Mouse (Mus musculus): ENCODE data around the gene Prickle1.
A peak's percentile ranks its signal among the peaks of the same experiment; 100 is the strongest.

Prickle1 gene

GRCm38 (mm10) chr15:93595746-93596145, at the start of gene Prickle1:
TSS of gene Prickle1 (minus strand) at chr15:93595891.
- peak; percentile 81 to 88 for DNase-seq (ENCODE audit: low spot score in 2 of 2)

DNA sequence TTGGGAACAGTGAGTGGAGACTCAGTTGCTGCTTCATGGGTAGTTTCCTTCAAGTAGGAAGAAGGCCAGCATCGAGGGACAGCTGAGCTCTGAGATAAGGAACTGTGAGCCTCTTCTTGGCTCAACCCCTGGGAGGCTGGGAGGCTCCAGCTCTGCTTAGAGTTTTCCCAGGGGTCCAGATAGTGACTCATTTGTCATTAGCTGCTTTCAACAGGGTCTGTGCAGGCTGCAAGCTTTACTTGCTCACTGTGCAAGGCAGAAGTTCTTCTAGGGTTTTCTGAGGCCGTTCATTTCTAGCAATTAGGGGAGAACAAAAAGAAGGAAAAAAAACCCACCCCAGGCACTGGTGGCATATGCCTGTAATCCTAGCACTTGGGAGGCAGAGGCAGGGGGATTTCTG, 44.5 kb upstream of the Prickle1 start:
- peak; percentile 17 to 32 for DNase-seq (ENCODE audit: low spot score in 2 of 2)

DNA sequence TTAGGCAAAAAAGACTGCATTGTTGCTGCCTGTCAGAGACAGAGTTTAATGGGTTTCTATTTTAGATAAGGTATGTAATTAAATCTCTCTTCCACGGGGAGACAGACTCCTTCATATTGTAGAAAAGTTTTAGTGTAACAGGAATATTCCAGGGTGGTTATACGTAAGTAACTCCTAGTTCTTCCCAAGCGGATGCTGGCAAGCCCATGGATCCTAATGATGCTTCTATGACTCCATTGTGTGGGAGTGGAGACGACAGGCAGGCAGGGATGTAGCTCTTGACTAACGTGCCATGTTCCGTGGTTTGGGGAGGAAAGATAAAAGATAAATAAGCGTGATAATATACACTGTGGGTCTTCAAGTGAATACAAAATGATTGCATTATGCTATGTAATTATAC, 41.3 kb upstream of the Prickle1 start:
- DNase-seq (ENCODE audit: low spot score in 2 of 2), result no peak

DNA sequence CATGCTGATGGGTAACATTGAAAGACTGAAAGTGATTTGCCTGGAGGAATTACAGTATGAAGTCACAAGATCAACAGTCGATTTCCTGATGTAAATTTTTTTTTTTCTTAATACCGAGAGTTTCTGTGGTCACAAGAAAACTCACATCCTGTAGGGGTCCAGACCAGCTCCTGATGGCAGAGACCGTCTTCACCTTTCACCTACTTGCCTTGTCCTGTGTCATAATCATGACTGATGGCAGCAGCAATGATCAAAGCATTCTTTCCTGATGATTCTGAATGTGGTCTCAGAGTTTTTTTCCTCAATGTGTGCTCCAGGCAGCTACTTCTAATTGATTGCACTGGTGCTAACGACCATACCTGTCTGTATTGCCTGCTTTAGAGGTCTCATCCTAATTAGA, 39.9 kb upstream of the Prickle1 start:
- DNase-seq (ENCODE audit: low spot score in 2 of 2), result no peak

GRCm38 (mm10) chr15:93634536-93634935, 38.8 kb upstream of the Prickle1 start:
- DNase-seq (ENCODE audit: low spot score in 2 of 2), result no peak

DNA sequence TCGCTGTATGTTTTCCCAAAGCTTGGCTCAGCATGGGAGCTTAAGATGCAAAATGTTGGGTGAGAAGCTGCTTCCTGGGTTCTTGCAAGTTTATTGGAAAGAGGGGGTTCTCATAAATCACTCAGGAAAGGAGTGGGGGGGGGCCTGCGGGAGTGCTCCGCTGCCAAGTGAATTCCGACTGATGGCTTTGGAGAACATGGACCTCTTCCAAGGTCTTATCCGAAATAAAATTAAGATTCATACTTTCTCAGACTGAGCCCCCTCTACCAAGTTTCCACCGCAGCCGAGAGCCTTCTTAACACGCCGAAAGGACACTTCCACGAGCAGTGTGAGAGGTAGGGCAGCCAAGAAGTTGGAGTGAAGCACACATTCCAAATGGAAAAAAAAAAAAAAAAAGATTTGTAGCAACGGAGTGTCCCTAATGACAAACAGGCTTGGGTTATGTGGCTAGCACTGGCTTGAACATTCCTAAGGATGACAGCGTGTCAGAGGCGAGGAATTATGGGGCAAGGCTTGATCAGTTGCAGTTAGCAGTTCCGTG, 34.4 kb upstream of the Prickle1 start:
- no peak for DNase-seq (ENCODE audit: low spot score in 2 of 2)

DNA sequence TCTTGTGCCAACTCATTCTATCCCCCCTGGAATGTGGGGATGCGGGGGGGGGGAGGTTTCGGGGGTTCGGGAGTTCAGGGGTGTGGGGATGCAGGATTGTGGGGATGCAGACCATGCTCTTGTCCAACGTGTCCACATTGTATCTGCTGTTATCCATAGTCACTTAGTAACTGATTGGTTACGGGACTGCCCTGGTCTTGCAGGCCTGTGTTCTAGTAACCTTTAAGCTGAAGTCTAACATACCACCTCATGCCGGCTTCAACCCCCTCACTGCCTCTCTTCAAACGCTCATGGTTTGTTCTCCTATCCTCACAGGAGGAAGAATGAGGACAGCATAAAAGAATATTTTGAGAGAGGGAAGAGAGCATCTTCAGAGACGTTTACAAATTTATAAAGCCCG, 33.5 kb upstream of the Prickle1 start:
- DNase-seq (ENCODE audit: low spot score in 2 of 2), result no peak

DNA sequence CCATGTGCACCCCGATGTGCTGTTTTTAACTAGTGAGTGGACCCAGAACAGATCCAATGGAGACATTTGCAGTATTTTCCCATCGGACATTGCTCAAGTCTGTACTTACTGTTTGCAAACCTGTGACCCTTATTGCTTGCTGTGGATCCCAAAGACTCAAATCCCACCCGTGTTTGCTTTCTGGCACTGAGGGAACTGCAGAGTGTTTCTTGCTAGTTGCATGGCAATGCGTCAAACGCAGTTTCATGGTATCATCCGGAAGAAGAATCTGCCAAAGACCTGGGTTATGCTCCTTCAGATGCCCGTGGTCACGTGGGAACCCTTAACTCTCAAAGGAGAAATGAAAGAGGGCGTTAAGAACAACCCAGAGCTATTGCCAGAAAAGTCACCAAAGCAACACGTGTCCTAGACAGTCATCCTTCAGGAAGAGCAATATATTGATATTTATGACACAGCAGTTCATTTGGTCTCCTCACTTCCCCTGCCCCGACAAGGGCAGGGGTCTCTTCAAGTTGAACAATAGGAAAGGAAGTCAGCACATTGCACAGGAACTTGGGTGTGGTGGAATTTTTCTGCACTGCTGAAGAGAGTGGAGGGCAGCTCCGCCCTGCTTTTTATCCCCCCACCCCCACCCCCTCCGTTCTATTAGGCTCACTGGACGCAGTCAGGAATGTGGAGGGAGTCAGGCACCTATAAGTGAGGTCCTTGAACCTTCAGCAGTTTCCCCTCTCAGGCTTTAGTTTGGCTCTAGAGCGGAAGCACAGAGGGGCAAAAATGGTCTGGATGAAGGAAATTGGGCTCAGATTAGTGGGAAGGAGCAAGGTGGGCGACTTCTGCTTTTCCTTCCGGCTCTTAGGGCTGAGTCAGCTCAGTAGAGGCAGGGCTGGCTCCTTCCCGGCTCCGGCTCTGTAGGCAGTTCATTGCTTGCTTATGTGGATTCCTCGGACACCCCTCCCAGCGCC, 32.4 kb upstream of the Prickle1 start:
- no peak for DNase-seq (ENCODE audit: low spot score in 2 of 2)

DNA sequence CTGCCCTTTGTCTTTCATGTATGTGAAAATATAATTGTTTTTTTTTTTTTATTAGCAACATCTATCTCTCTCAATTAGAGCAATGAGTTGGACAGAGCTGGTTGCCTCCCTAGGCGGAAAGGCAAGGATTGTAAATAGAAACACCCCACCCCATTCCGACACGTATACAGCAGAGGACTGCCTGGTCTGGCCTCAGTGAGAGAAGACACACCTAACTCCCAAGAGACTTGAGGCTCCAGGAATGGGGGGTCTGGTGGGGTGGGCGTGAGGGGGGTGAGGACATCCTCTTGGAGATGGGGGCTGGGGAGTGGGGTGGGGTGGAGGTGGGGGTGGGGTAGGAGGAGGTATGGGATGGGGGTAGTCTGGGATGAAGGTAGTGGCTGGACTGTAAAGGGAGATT, 23.9 kb upstream of the Prickle1 start:
- DNase-seq (ENCODE audit: low spot score in 2 of 2), result no peak

GRCm38 (mm10) chr15:93618442-93619150, 22.9 kb upstream of the Prickle1 start:
- DNase-seq (ENCODE audit: low spot score in 2 of 2), result no peak

DNA sequence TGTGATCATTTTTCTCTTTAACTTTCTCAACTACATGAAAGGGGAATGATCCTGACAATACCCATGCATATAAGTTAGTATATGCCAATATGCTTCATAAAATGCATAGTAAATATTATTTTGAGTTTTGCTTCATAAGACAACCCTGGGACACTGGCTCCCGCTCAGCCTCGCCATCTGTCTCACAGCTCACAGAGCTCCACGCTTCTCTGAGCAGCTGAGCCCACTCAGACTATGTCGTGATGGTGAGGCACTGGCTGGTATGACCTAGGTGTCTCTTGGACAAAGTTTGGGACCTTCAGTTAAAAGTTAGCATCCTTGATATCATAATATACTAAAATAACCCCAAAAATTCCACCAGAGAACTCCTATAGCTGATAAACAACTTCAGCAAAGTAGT, 20.6 kb upstream of the Prickle1 start:
- DNase-seq (ENCODE audit: low spot score in 2 of 2), result no peak

DNA sequence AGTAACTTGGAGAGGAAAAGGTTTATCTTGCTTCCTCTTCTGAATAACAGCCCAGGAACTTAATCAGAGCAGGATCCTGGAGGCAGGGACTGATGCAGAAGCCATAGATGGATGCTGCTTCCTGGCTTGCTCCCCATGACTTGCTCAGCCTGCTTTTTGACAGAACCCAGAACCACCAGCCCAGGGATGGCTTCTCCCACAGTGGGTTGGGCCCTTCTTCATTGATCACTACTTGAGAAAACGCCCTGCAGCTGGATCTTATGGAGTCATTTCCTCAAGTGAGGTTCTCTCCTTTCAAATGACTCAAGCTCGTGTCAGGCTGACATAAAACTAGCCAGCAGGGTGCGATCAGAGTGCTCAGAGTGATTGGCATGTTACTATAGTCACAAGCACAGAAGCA, 19.3 kb upstream of the Prickle1 start:
- DNase-seq (ENCODE audit: low spot score in 2 of 2), result no peak

- DNase-seq (ENCODE audit: low spot score in 2 of 2), result no peak
These were observed 17.9 kb upstream of the Prickle1 start for GRCm38 (mm10) chr15:93613606-93614005.

DNA sequence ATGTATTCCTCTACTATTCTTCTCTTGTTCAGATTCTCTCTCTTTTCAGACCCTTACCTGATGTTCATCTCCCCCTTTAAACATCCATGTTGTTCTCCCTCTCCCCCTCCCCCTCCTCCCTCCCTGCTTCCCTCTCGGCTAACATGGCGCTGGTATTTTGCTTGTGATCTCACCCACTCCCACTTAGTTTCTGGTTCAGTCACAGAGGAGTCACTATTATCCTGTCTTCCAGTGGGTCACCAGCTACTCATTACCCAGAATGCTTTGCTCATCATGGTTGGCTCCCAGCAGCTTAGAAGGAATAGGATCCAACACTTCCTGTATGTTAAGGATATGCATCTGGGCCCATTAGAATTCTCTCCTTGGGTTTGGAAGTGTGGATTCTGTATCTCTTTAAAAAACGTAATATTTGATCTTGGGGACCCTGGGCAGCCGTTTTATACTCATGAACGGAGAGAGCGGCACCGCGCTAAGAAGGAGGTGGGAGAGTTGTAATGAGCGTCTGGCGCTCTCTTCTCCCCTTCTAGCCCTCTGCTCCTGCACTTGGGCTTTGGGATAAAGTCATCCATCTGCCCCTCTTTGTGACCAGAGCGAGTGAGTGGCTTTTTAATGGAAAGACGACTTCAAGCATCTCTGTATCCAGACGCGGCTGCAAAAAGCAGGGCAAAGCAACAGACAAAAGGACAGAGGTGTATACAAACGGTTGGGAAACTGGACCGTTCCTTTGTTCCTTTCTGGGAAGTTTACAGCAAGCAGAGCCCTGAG, 16.0 kb upstream of the Prickle1 start:
- DNase-seq (ENCODE audit: low spot score in 2 of 2), result no peak

- no peak for DNase-seq (ENCODE audit: low spot score in 2 of 2)
These were observed 15.1 kb upstream of the Prickle1 start for GRCm38 (mm10) chr15:93610721-93611201.

GRCm38 (mm10) chr15:93610288-93610687, 14.6 kb upstream of the Prickle1 start:
- DNase-seq (ENCODE audit: low spot score in 2 of 2), result no peak

- no peak for DNase-seq (ENCODE audit: low spot score in 2 of 2)
These were observed 7.2 kb upstream of the Prickle1 start for GRCm38 (mm10) chr15:93602850-93603249.

DNA sequence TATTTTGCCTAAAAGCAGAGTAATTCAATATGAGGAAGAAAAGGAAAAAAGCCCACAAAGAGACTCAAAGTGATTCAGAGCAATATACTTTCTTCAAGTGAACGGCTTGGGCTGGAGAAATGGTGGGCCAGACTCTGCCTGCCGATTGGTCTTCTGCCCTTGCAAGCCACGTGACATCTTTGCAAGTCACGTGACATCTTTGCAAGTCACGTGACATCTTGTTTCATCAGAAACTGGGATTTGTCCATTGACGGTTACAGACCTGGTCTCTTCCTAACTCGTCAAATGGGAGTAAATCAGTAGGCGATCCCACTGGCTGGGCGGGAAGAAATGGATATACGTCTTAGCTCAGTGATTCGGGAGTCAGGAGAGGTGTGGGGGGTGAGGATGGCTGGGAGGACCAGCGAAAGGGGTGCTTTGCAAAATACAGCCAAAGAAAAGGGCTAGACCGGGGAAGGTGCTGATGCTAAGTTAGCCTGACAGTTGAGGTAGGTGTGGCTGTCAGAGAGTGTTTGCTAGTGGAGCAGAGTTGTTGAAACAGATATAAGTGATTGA, 5.8 kb upstream of the Prickle1 start:
- DNase-seq (ENCODE audit: low spot score in 2 of 2), result no peak

GRCm38 (mm10) chr15:93596991-93597390, 1.3 kb upstream of the Prickle1 start:
- no peak for DNase-seq (ENCODE audit: low spot score in 2 of 2)

DNA sequence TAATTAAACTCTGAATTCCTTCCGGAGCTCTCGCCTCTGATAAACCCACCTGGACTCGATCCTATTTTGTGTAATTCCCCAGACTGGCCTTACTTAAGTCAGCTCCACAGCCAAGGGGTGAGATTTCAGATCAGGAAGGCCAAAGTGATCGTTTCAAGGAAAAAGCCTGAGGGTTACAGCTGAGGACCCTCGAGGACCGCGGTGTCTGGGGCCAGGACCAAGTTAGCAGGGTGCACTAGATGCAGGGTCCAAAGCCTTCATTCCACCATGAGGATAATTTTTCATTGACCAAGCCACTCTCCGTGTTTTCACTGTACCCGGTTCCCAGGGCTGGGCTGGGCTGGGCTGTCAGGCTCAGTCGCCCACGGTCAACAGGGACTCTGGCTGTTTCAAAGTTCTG, 594 bp upstream of the Prickle1 start:
- DNase-seq (ENCODE audit: low spot score in 2 of 2), result peak; percentile 78 to 81

Measured in heart, adult 9 months (tissue).